Comparison of ENCODE assay signal across 18 mouse cellular contexts in the genomic region with DNA sequence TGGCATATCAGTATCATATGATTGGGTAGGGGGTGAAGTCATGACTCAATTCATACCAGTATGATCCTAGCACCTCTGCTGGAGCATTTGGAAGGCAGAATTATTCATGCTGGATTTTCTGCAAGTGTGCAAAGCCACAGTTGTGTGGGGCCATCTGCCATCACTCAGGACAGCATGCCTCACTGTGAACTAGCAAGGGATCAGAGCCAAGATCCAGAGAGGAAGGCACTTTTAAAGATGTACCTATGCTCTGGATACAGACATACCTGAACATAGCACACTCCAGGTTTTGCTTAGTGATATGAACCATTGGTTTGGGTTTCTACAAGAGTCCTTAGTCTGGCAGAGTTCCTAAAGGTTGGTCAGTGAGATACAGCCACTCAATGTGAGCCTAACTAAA. TPM values are rescaled to one million over a fixed set of nuclear protein-coding genes. Genes with fewer than 3 reads are reported as not detected.
DNase-seq lines count a peak whose midpoint lies in the region; TF ChIP-seq lines count a peak whose summit lies in the region.
"Had no signal": no experiment of that assay in that cellular context is flagged by ENCODE, and none has a peak within 500 bp of the region (broad histone marks: within the 10 kb centered on the region; RNA-seq: fewer than 3 reads in every experiment).

No protein-coding gene starts in this region.

- TF ChIP-seq CTCF in cerebellum, adult 2 months (IDR thresholded peaks at IDR 0.05; ENCODE audit: borderline replicate concordance, insufficient read depth, low read depth, low read length): no peak
- TF ChIP-seq CTCF in heart, adult 2 months (IDR thresholded peaks at IDR 0.05): no peak

- H3K4me3 ChIP-seq in cerebellum, adult 2 months (replicated peaks; ENCODE audit: insufficient read depth, low read depth, low read length): no peak overlapping the region
- H3K4me3 ChIP-seq in heart, adult 2 months: no peak overlapping the region
- H3K4me3 ChIP-seq: embryonic facial prominence, embryonic 13.5 days; forebrain, embryonic 12.5 days; heart, embryonic 12.5 days; hindbrain, embryonic 10.5 days; intestine, embryonic 15.5 days had no signal

- H3K27ac ChIP-seq in cerebellum, adult 2 months (ENCODE audit: insufficient read depth, low read length): no peak overlapping the region
- no peak overlapping the region for H3K27ac ChIP-seq in heart, adult 2 months
- H3K27ac ChIP-seq: embryonic facial prominence, embryonic 13.5 days; forebrain, embryonic 12.5 days; hindbrain, embryonic 10.5 days; hindbrain, embryonic 14.5 days; intestine, embryonic 15.5 days had no signal

- TF ChIP-seq EP300 in heart, adult 2 months (IDR thresholded peaks at IDR 0.05; ENCODE audit: insufficient read depth, low read depth, low read length): no peak

- peaks cover 64% of the 10 kb centered on the region for H3K4me1 ChIP-seq in cerebellum, adult 2 months (ENCODE audit: control insufficient read depth, insufficient read depth, low read length)
- H3K4me1 ChIP-seq in heart, adult 2 months (ENCODE audit: control insufficient read depth, insufficient read depth, low read length): no peaks in the 10 kb centered on the region

- no peaks in the 10 kb centered on the region for H3K79me2 ChIP-seq in heart, adult 2 months (replicated peaks; ENCODE audit: control insufficient read depth, insufficient read depth, low read length)

- no peak overlapping the region for H3K9ac ChIP-seq in heart, adult 2 months (ENCODE audit: low read depth, low read length)
- H3K9ac ChIP-seq: embryonic facial prominence, embryonic 13.5 days; forebrain, embryonic 12.5 days; heart, embryonic 12.5 days; hindbrain, embryonic 14.5 days; intestine, embryonic 15.5 days had no signal

- no peaks in the 10 kb centered on the region for H3K36me3 ChIP-seq in heart, adult 2 months (ENCODE audit: control insufficient read depth, insufficient read depth, low read length)
- H3K36me3 ChIP-seq: embryonic facial prominence, embryonic 13.5 days; forebrain, embryonic 12.5 days; heart, embryonic 12.5 days; hindbrain, embryonic 10.5 days; intestine, embryonic 15.5 days had no signal

- no peaks in the 10 kb centered on the region for H3K27me3 ChIP-seq in cerebellum, adult 2 months (ENCODE audit: control insufficient read depth, insufficient read depth, low read length)
- peaks cover 3% of the 10 kb centered on the region for H3K27me3 ChIP-seq in heart, adult 2 months (ENCODE audit: control insufficient read depth, insufficient read depth, low read length)

- no peak for TF ChIP-seq POLR2A in cerebellum, adult 2 months (IDR thresholded peaks at IDR 0.05; ENCODE audit: borderline replicate concordance, insufficient read depth, low read length)
- TF ChIP-seq POLR2A in heart, adult 2 months (IDR thresholded peaks at IDR 0.05; ENCODE audit: insufficient read depth, low read depth, low read length): no peak

- intact Hi-C loops in heart, adult 2 months (cut with DNase I): no loop called here

- DNase-seq in cerebellum, adult 2 months: peak; percentile 64 to 81
- DNase-seq in cerebellum, postnatal 4 days (ENCODE audit: low spot score in 2 of 2): no peak
- peak; percentile 89 for DNase-seq in brain, adult 2 months (ENCODE audit: low read depth, low spot score)
- peak; percentile 58 for DNase-seq in cerebellum, adult 8-10 months
- peak; percentile 42 to 66 for DNase-seq in cerebellum, postnatal 14 days
- no peak for DNase-seq in heart, adult 2 months
- DNase-seq in frontal cortex, postnatal 14 days (ENCODE audit: low spot score in 2 of 2): no peak
- DNase-seq: adrenal gland, postnatal 14 days; gastrocnemius, postnatal 14 days; kidney, adult 18-20 months had no signal

RNA-seq across cellular contexts. Expression of gene Gabbr2, which starts 5.6 kb away (rescaled TPM):
- 102 and 117 TPM in 2 replicates for polyA plus RNA-seq in cerebellum, adult 2 months (2012; rRNA removed)
- under 1 TPM in 1 of 2 experiments, not detected in 1; 0.09 TPM for total RNA-seq in heart, adult 2 months (2021)
- 0.03 and 0.18 TPM in 2 replicates for polyA plus RNA-seq in heart, adult 2 months (2012; rRNA removed)
- total RNA-seq: CH12.LX had no signal
- polyA plus RNA-seq: Patski had no signal

Comparison
In these comparisons a context has a peak if more than half of its experiments do, and no peak if none do; other contexts are left out.
1. DNase-seq: peak in cerebellum, adult 2 months (2 of 2), brain, adult 2 months (single experiment), cerebellum, adult 8-10 months (single experiment) and cerebellum, postnatal 14 days (2 of 2); none in cerebellum, postnatal 4 days (0 of 2), heart, adult 2 months (0 of 2) and frontal cortex, postnatal 14 days (0 of 2).
2. RNA of gene Gabbr2, which starts 5.6 kb away (polyA plus RNA-seq): 102 to 117 TPM in cerebellum, adult 2 months; 0.03 to 0.18 TPM in heart, adult 2 months; every median in the first group is over 10 times any median in the second.